Mouse (Mus musculus) v-Abl transformed pro-B cells (cell line): ENCODE results near the gene Vstm4.

ENCODE experiments used
- in situ Hi-C, 2 experiments: fragments of 400-800 bp; cut with MboI; formaldehyde crosslinking; loops; one replicate each; pipeline ENCODE4 v1.15.1; 2025; ENCODE audit not compliant: unreplicated experiment in 2 of 2

The Vstm4 gene

DNA sequence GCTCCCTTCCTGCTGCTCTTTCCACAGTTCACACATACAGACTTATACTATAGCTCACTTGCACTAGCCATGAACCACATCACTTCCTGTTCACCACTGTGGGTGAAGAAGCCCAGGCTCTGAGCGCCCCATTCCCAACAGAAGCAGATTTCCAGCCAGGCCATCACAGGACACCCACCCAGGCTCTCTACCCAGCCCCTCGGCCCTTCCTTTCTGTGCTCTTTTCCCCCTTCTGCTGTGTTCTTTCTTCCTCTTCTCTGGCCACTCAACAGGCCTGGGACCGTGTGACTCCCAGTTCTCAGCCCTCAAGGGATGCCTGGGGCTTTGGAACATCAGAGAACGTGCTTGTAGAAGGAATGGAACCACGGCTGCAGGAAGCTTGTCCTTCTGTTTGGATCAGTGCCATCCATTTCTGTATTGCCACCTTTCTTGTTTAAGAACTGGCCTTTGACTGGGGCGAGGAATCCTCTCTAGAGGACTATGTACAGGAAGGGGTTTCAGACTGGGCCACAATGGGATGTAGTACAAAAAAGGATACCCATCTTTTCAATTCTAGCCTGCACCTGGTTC is 2.5 kb downstream of the Vstm4 start:
- in situ Hi-C loops = no loop called here

DNA sequence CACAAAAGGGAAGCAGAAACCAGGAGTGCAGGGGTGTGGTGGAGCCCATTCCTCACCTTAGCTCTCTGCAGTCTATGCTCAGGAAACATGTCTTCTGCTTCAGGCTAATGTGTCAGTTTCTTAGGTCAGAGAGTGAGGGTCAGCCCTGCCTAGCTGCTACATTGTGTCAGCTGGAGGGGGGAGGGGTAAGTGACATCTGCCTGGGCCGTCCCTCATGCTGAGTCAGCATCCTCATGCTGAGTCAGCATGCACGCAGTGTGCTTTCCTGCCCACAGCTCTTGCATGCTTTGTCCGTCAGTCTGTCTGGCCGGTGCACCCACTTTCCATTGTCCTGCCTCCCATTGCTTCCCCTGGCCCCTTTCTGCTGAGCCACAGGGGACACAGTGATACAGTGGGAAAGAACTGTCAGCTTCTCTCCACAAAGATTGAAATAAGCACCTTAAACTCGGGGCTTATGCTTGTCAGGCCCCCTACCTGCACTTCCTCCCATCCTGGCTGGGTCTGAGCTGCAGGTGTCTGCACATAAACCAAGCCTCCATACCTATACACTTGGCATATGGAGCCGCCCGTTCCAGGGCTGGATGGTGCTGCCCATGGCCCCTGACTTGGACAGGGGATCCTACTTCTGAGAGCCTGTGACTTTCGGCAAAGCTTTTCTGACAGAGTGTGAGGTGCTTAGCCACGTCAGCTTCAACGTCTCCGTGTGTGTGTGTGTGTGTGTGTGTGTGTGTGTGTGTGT is 3.4 kb downstream of the Vstm4 start:
- in situ Hi-C loops = no loop called here

DNA sequence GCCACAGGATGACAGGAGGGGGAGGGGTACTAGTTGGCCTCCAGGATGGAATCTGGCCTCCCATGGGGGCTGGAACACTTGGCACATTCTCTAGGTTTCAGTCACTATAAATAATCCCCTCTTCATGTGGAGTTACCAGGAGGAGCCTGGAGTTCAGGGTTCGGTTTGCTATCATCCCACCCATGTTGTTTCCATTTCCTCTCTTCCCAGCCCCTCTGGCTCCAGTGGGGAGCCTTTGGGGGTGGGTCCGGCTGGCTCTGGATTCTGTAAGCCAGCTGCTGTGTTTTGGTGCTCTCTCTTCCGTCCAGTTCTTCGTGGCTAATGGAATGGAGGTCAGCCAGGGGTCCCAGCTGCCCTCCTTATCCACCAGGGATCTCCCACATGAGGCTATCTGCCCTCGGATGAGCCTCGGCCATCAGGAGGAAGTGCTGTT is 4.6 kb downstream of the Vstm4 start:
- in situ Hi-C loops = no loop called here

DNA sequence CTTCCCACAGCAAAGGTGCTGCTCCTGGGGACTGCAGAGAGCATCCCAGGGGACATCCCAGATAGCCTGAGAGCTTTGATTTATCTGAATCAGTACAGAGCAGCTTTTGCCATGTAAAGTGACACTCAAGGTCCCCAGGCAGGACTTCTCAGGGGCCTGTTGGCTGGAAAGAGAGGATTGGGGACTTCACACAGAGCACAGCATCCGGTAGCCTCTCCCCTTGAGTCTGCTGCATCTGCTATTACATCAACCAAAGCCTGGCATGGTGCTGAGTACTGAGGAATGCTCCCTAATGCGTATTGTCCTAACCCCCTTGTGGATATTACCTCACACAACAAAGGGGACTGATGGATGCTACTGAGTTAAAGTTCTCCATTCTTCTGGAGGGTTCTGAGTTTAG is 5.1 kb downstream of the Vstm4 start:
- in situ Hi-C loops = no loop called here

DNA sequence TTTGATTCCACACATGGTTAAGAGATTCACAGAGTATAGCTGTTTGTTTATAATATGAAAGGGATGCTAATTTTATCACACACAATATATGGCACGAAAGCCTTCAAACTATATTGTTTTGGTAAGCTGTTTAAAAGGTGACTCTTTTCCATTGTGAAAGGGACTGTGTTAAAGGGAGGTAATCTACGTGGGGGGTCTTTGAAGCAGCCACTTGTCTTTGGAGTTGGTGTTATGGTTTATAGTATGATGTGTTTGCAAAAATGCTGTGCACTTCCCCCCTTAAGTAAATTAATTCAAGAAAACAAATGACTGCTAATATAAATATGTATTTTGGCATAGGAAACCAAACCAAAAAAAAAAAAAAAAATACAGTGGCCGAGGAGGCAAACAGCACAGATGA is 8.8 kb downstream of the Vstm4 start:
- in situ Hi-C loops = no loop called here

DNA sequence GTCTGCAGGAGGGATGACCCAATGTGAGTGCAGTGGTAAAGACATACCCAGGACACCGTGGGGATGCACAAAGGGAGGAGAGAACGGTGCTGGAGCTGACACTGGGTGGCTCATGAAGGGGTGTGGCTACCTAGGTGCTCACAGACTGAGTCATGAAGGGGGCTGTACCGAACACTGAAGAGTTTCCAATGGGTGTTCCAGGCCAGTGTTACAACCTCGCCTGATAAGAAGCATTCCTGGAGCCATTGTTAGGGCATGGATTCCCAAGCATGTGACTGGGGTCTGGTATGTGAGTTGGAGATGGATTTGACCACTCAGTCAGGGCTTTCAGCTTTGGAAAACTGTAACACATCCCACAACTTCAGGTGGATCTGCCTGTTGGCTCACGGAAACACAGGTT is 15.4 kb downstream of the Vstm4 start:
- in situ Hi-C loops = no loop called here

DNA sequence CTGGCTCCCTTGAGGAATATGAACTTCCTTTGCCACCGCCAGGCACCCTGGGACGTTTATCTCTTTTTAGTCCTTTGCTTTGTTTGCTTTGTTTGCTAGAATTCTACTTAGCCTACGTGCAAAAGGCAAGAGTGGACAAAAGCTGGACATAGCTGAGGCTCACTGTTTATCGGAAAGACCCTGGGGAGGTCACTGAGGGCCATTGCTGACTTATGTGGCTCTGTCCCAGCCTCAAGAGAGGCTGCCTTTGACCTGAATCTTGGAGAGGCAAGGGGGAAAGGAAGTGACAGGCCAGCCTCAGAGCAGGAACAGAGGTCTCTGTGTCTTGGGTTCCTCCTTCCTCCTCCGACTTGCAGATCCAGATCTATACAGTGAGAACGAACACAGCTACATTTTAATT is 21.0 kb downstream of the Vstm4 start:
- in situ Hi-C loops = no loop called here

DNA sequence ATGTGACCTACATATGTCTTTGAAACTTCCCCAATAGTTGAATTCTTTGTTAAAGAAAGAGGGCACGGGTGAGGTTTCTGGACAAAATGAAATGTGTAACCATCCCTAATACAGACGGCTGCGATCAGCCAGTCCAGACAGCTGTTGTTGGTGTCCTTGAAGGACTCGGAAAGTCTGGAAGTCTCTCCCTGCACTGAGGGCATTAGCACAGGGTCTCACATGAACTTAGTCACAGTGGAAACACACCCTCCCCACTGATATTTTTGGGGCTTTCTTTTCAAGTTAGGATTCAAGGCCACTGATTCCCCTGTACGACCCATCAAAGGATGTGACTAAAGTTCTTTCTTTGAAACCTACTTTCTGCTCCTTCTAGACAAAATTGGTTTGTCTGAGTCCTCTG is 23.8 kb downstream of the Vstm4 start:
- in situ Hi-C loops = no loop called here

DNA sequence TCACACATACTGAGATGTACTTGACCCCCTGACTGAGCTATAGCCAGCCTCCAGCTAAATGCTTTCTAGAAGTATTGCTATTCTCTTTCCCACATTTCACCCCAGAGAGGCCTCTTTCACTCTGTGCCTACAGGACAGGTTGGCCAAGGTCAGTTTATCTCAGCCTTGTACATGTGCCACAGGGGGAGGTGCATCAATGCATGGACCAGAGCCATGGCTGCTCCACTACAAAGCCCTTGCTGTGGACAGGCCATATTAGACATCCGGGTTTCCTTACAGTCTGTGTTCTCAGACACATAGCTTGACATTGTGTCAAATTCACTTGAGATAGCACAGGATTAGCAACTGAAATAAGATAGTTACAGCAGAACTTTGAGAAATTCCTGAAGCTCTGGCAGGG is 25.1 kb downstream of the Vstm4 start:
- in situ Hi-C loops = no loop called here

DNA sequence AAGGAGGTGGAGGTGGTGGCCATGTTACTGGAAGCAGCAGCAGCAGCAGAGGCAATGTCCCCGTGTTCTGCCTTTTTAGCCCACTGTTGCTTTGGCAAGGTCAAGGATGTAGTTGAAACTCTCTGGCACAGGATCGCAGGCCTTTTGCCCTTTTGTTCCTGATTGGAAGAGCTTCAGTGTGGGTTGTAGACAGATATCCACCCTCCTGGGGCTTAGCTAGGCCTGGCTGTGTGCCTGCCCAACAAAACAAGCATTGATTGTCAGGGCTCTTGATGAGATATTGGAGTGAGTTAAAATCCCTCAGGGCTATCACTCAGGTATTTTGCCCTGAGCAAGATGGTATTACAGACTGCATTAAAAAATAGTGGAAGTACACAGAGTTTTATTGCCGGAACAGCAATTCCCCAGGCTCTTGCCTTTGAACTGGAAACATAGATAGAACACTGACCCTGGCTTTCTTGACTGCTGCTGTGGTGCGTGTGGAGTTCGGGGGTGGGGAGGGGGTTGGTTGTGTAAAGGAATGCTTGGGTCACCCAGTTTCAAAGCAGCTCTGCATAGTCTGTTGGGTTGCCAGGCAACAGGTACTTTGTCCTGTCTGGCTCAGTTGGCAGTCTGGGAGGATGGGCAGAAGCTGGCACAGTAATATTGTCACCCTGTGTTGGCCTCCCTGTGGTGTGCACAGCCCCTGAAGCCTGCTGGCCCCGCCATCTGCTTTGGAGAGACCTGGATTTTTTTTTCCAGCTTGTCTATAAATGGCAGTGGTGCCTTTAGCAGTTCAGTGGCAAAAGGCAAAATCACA is 32.5 kb downstream of the Vstm4 start:
- in situ Hi-C loops = no loop called here

DNA sequence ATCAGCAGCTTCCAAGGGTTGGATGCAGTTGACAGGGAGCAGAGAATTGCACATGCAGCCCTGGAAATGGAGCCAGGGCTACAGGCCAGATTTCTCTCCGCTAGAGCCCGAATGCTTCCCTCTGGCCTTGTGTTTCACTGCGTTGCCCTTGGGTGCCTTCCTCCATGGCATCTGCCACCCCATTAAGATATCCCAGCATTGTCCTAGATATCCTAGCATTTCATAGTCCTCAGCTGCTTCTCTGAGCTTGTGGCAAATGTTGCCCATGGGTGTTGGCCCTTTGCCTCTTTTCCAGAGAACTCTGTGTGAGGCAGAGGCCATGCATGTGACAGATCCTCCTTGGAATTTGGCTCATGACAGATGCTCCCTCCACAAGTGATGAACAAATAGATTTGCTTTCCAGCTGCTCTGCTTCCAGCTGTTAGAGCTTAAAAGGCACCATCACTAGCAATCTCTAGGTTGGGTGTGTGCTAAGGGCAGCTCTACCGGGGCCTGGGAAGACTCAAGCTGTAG is 37.8 kb downstream of the Vstm4 start:
- in situ Hi-C loops = no loop called here

DNA sequence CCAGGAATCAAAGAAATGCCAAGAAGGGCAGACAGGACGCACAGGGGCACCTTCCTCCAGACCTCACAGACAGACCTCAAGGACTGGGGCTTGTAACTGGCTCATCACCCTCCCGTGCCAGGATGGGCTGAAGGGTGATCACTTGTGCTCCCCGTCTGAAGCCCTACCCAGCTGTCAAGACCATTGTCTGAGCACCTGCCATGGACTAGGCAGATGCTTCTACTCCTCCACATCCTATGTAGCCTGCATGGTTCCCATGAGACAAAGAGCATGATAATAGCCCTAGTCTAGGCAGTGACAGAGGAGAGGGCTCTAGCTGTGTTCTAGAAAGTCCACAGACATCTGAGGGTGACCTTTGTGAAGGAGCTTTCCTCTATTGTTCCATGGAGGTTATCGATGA is 38.3 kb downstream of the Vstm4 start:
- in situ Hi-C loops = no loop called here

DNA sequence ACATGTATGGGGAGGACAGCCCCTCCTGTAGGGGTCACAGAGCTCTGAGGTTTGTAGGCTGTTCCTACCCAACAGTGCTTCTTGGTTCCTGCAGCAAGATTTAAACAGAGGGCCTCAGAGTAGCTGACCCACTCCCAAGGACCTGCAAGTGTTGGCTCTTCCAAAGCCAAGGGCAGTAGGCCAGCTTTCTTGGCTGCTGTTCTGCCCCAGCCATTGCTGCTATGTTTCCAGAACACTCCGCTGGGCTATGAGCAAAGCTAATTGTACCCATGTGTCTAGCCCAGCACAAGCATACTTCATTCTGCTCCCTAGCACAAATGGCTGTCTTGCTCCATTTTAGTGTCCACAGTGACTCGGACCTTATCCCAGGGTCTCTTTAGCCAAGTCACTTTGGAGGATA is 40.3 kb downstream of the Vstm4 start:
- in situ Hi-C loops = no loop called here

DNA sequence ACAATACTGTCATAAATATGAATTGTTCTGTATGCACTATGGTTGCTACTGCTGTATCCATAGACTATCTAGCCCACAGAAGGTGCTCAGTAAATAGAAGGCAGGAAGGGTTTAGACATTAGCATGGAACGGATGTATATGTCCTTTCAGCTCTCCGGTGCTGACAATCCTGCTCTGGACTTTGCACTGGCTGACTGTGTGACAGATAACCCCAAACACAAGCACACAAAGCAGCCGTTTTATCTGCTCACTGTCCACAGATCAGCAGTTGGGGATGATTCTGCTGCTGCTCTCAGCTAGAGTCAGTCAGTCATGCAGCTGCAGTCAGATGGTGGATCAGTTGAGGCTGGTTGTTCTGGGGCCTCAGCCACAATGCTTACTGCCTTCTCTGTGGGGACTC is 46.6 kb downstream of the Vstm4 start:
- in situ Hi-C loops = no loop called here

DNA sequence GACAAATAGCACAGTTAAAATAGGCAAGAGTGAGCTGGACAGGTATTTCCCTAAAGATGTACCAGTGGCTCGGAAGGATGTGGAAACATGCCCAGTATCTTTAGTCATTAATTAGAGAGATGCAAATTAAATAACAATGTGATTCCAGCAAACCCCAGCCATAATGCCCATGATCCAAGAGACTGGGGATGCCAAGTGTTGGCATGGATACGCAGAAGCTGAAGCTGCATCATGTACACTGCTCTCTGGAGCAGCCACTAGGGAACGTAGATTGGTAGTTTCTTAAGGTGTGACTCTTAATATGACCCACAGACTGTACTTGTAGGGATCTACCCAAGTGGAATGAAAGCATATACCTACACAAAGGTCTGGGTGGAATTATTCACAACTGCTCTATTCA is 50.0 kb downstream of the Vstm4 start:
- in situ Hi-C loops = no loop called here

DNA sequence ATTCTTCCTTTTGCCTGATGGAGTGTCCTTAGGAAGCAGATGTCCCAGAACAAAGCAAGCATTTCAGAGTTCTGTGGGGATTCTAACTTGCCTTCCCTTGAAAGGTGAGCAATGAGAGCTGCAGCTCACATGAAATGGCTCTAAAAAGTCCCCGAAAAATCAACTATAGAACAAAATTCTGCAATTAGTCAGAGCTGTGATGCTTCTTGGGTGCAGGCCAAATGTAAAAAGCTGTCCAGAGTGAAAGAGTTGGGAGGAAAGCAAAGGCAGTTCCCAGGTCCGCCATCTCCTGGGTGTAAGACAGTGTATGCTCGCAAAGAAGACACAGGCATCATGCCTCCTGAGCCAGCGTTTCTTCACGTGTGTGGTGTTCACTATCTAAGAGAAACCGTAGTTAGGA is 52.6 kb downstream of the Vstm4 start:
- in situ Hi-C loops = no loop called here

DNA sequence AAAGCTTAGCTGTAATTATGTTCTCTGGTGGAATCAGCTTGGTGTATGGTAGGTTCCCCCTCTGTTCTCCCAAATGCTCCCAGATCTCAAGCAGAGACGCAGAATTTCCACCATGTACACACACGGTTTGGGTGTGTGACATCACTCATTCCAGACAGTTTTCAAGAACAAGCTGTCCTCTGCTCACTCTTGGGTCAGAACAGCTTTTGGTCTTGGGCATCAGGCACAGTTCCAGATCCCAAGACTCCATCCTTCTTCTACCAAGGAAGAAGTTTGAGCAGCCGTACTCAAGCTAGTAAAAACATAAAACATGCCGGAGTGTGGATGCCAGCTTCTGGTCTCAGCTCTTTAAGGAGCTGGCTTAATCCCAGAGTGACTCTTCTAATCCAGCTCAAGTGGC is 54.6 kb downstream of the Vstm4 start:
- in situ Hi-C loops = no loop called here

DNA sequence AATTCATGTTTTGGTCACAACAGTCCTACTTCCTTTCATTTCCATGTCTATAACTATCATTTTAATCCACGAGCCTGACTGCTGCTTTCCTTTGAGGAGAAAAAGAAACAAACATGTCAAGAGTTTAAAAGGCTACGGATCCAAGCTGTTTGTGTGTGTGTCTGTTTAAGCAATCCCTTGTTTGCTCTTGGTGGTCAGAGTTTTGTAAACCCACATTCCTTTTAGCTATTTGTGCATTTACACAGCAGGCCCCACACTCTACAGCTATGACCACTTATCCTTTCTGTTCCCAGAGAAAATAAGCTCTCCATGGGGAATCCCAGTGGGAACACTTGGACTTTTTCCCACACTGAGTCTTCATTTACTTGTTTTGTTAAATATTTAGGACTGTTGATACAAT is 58.8 kb downstream of the Vstm4 start:
- in situ Hi-C loops = no loop called here

DNA sequence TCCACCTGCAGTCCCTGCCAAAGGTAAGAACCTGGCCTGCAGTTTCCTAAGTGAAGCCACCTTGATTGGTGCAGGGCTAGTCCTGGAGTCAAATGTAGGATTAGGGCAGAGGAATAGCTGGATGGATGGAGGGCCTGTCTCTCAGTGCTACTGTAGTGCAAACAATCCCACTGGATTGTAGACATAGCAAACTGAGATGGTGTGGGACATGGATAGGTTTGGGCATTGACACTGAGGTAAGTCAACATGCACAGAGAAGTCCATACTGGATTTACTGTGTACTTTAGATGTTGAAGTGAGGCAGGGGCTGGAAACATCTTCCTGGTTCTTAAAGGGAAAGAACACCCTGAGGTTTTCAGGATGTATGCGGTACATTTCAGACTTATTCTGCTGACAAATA is 61.4 kb downstream of the Vstm4 start:
- in situ Hi-C loops = no loop called here

DNA sequence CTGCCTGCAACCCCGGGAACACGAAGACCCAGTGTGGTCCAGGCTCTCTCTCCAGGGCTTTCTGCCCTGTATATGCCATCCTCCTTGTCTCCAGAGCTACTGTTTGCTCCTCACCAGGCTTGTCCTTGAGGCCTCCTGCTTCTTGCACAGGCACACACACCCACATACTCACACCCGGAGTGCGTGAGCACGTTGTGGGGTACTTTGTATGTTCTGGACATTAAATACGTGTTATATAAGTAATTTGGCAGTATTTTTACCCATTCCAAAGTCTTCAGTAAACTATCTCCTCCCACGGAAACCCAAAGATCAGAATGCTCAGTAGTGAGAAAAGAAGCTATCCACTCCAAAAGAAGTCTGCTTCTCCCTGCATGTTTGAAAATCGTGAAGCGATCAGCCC is 67.3 kb downstream of the Vstm4 start:
- in situ Hi-C loops = no loop called here

DNA sequence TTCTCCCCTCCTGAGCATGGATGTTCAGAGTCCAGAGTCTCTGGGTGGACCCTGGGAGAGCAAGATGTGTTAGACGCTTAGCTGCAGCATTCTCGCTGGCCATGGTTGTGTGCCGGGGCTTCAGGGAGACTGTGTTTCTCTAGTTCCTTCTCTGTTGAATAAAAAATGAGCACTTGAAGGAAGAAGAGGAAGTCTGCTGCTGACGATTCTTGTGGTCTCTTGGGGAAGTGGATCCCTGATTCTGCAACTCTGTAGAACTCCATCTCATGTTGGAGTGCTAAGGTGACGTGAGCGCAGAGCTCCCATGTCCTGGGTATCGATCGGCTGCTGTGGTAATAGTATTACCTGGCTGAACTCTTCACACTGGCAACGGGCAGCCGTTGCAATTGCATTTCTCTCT is 75.2 kb downstream of the Vstm4 start:
- in situ Hi-C loops = no loop called here

DNA sequence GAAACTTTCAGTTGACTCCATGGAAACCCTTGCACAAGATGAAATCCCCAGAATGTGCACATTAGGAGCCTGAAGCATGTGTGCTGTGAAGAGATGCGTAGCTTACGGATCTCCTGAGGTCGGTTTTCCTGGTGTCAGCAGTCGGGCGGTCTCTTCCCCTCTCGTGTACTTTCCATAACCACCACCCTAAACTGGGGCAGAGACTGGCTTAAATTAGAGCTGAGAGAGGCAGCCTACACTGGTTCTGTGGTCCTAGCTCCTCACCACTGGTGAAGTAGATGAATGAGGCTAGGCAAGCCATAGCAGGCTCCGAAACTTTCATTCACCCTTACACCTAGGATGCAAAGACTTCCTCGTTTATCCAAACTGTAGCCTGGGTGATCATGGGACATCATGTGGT is 75.7 kb downstream of the Vstm4 start:
- in situ Hi-C loops = no loop called here
